Mouse (Mus musculus) heart, postnatal 0 days (tissue): ENCODE results near the gene Gns.

Experiments
- CTCF ChIP-seq: IDR thresholded peaks from 2 replicates; pipeline ENCODE4 v1.5.1; 2016; ENCODE audit warnings: antibody characterized with exemption, control low read depth, low read depth
- EP300 ChIP-seq: IDR thresholded peaks from 2 replicates; pipeline ENCODE4 v1.6.1; 2016; ENCODE audit warnings: antibody characterized with exemption, low read depth

DNA sequence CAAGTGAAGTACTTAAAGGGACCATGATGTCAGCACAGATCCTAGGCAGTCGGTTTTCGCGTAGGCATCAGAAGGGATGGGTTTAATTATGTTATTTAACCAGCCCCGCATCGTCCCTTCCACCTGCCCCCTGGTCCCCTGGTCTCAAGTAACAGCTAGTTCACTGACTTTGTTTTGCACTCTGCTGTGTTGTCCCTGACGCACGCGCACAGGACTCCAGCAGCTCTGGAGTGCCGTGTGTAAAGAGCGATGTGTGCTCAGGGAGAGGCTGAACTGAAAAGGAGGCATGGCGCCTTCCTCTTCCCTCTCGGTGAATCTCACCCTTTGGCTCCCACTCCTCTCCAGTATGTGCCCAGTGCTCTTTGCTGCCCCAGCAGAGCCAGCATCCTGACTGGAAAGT, 9.1 kb downstream of the Gns start:
- TF ChIP-seq CTCF (no peak), EP300 (no peak)
